Mouse (Mus musculus) liver, postnatal 0 days (tissue): ENCODE results near the gene Sbf1. TPM values are rescaled to one million over a fixed set of nuclear protein-coding genes. Genes with fewer than 3 reads are reported as not detected.

Experiments used
- ATAC-seq: fragments of 200-750 bp; cut with Nextera tagmentation; 2 replicates; pipeline ENCODE4 v1.8.0; 2017; ENCODE audit warnings: mild to moderate bottlenecking, moderate library complexity
- DNase-seq: peaks from one replicate; pipeline ENCODE4 v3.0.0-alpha.2; 2016
- H3K27ac ChIP-seq: fragments of 300-500 bp; sonication (generic); 2 replicates; pipeline ENCODE4 v1.5.1; 2014; ENCODE audit warnings: antibody characterized with exemption, moderate library complexity, mild to moderate bottlenecking, low read depth
- H3K27me3 ChIP-seq: fragments of 300-500 bp; sonication (generic); 2 replicates; pipeline ENCODE4 v1.6.1; 2014; ENCODE audit warnings: low read length, control low read depth, mixed read lengths; ENCODE audit not compliant: insufficient read depth
- H3K36me3 ChIP-seq: fragments of 300-500 bp; sonication (generic); replicated peaks from 2 replicates; pipeline ENCODE4 v1.6.1; 2014; ENCODE audit warnings: mild to moderate bottlenecking, control low read depth, low read length, moderate library complexity, mixed read lengths; ENCODE audit not compliant: insufficient read depth
- H3K4me1 ChIP-seq: fragments of 300-500 bp; sonication (generic); 2 replicates; pipeline ENCODE4 v1.6.1; 2014; ENCODE audit warnings: antibody characterized with exemption, mild to moderate bottlenecking, control low read depth; ENCODE audit not compliant: insufficient read depth
- H3K4me2 ChIP-seq: fragments of 300-500 bp; sonication (generic); 2 replicates; pipeline ENCODE4 v1.6.1; 2014; ENCODE audit warnings: low read depth, mild to moderate bottlenecking, low read length, moderate library complexity, mixed read lengths
- H3K4me3 ChIP-seq: fragments of 300-500 bp; sonication (generic); 2 replicates; pipeline ENCODE4 v1.5.1; 2014; ENCODE audit warnings: low read depth, low read length
- H3K9ac ChIP-seq: fragments of 300-500 bp; sonication (generic); replicated peaks from 2 replicates; pipeline ENCODE4 v1.6.1; 2014; ENCODE audit warnings: mild to moderate bottlenecking, moderate library complexity
- H3K9me3 ChIP-seq: fragments of 300-500 bp; sonication (generic); 2 replicates; pipeline ENCODE4 v1.6.1; 2016; ENCODE audit warnings: mild to moderate bottlenecking, control low read depth, low read length, mixed read lengths
- CTCF ChIP-seq: sonication (generic); IDR thresholded peaks from 2 replicates; pipeline ENCODE4 v1.5.1; 2016; ENCODE audit warnings: antibody characterized with exemption, low read depth
- EP300 ChIP-seq: IDR thresholded peaks from 2 replicates; pipeline ENCODE4 v1.6.1; 2016; ENCODE audit warnings: antibody characterized with exemption, low read depth, mild to moderate bottlenecking
- WGBS: fragments of 180-500 bp; shearing (Covaris S2); extraction: QIAGEN DNeasy Blood & Tissue Kit; methylation state at CpG from one replicate; pipeline ENCODE4 v1.1.7; 2014; ENCODE audit not compliant: insufficient replicate concordance; 5-methylcytosine and 5-hydroxymethylcytosine counted together
- polyA plus RNA-seq: library from polyadenylated mRNA; unstranded; fragments of >200 nt; fragmentation: Nextera tagmentation; extraction: Ambion mirVana; gene quantifications from 2 replicates; pipeline ENCODE4 v1.2.1, GENCODE M21; 2015

Sbf1 gene
- polyA plus RNA-seq, 1 experiment from 2014 or later = 17.0 TPM

DNA sequence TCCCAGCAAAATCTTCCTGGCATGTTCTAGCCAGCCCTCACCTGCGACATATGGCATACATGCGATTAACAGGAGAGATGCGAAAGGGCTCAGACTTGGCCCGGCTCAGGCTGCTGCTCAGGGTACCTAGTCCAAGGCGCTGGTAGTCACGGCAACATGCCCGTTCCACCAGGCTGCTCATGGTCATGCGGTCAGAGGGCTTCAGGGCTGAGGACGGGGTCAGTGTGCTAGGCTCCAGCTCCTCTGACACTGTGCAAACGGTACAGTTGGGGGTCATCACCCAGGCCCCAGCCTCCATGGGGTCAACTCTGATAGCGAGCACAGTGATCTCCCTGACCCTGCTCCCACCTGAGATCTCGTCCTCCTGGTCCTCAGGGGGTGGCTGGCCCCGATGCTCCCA lies 14.9 kb downstream of the Sbf1 start:
- TF ChIP-seq CTCF (no peak), EP300 (no peak)
- H3K9me3 ChIP-seq = no peaks in the 10 kb centered on the region
- no peak overlapping the region for H3K9ac ChIP-seq
- ATAC-seq = no peak
- H3K36me3 ChIP-seq = peaks cover 66% of the 10 kb centered on the region
- H3K4me1 ChIP-seq = no peaks in the 10 kb centered on the region
- WGBS = 80% methylated on average over 13 of the region's 13 CpGs
- H3K4me2 ChIP-seq = no peak overlapping the region
- no peak for DNase-seq
- H3K4me3 ChIP-seq = no peak overlapping the region
- no peak overlapping the region for H3K27ac ChIP-seq
- H3K27me3 ChIP-seq = no peaks in the 10 kb centered on the region

GRCm38 (mm10) chr15:89297695-89298094 lies 17.4 kb downstream of the Sbf1 start:
- ATAC-seq = no peak
- Histone ChIP-seq H3K4me3 (no peak overlapping the region), H3K27ac (no peak overlapping the region), H3K27me3 (no peaks in the 10 kb centered on the region), H3K4me1 (no peaks in the 10 kb centered on the region), H3K36me3 (peaks cover 67% of the 10 kb centered on the region), H3K9me3 (no peaks in the 10 kb centered on the region), H3K9ac (no peak overlapping the region), H3K4me2 (no peak overlapping the region)
- DNase-seq = no peak
- TF ChIP-seq CTCF = no peak
- TF ChIP-seq EP300 = no peak
- WGBS = 97% methylated on average over 2 of the region's 2 CpGs

- Histone ChIP-seq H3K27ac (no peak overlapping the region), H3K36me3 (peaks cover 63% of the 10 kb centered on the region), H3K9me3 (no peaks in the 10 kb centered on the region), H3K4me1 (no peaks in the 10 kb centered on the region), H3K9ac (no peak overlapping the region), H3K4me3 (no peak overlapping the region), H3K4me2 (no peak overlapping the region), H3K27me3 (no peaks in the 10 kb centered on the region)
- no peak for TF ChIP-seq CTCF
- TF ChIP-seq EP300 = no peak
- WGBS = 70% methylated on average over 1 of the region's 1 CpGs
- ATAC-seq (no peak), DNase-seq (no peak)
Observed at GRCm38 (mm10) chr15:89296465-89296864, 18.6 kb downstream of the Sbf1 start.

DNA sequence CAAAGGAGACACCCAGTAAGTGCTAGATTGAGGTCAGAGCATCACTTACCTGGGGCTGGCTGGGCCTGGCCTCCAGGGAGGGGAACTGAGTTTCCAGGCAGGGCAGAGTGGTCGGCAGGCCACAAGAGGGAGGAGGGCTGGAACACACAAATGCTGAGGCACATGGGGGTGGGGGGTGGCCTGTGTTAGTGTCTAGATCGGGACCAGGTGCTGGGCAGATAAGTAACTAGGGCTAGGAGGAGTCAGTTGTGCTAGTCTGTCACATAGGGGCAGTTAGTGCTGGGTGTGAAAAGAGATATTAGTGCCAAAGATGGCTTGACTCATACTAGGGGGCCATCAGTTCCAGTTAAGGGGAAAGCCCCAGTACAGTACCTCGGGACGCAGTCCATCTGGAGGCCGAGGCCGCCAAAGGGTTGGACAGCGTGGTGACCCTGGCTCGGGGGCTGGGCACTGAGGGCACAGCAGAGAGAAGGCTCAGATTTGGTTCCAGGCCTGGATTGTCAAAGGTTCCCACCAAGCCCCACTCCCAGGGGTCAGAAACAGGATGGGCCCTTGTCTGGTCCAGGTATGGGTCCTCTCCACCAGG lies 19.4 kb downstream of the Sbf1 start:
- H3K4me1 ChIP-seq = no peaks in the 10 kb centered on the region
- WGBS = 71% methylated on average over 8 of the region's 8 CpGs
- ATAC-seq = peak; percentile 29; the same call in 1 of the 2 replicates

DNA sequence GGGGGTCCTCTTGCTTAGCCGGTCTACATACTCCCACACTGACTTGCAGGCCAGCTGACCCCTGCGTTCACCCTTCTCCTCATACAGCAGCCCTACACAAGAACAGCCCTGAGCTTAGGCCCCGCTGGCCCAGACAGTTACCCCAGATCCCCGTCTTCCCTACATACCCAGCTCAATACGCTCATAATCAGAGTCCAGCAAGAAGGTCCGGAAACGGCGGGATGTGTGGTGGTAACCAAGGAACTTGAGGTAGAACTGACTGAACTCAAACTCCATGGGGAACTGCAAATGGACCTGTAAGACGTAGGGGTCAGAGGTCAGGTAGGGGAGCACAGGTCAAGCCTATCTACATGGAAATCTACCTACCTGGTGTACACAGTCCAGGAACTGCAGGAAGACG lies 21.3 kb downstream of the Sbf1 start:
- DNase-seq (no peak), ATAC-seq (no peak)
- peaks cover 56% of the 10 kb centered on the region for H3K36me3 ChIP-seq
- H3K27me3 ChIP-seq = no peaks in the 10 kb centered on the region
- H3K4me3 ChIP-seq = no peak overlapping the region
- TF ChIP-seq CTCF = no peak
- TF ChIP-seq EP300 = no peak
- no peaks in the 10 kb centered on the region for H3K9me3 ChIP-seq
- 87% methylated on average over 10 of the region's 10 CpGs for WGBS
- no peak overlapping the region for H3K27ac ChIP-seq
- no peaks in the 10 kb centered on the region for H3K4me1 ChIP-seq
- no peak overlapping the region for H3K9ac ChIP-seq
- no peak overlapping the region for H3K4me2 ChIP-seq

More for the DNA sequence above, 19.4 kb downstream of the Sbf1 start:
- Histone ChIP-seq H3K9me3 (no peaks in the 10 kb centered on the region), H3K4me3 (no peak overlapping the region), H3K36me3 (peaks cover 58% of the 10 kb centered on the region), H3K4me2 (no peak overlapping the region), H3K27ac (no peak overlapping the region), H3K27me3 (no peaks in the 10 kb centered on the region), H3K9ac (no peak overlapping the region)
- DNase-seq = no peak
- no peak for TF ChIP-seq EP300
- TF ChIP-seq CTCF = no peak

- no peak overlapping the region for H3K9ac ChIP-seq
- TF ChIP-seq CTCF (no peak), EP300 (no peak)
- peaks cover 62% of the 10 kb centered on the region for H3K36me3 ChIP-seq
- ATAC-seq (no peak), DNase-seq (no peak)
- no peak overlapping the region for H3K4me3 ChIP-seq
- H3K27ac ChIP-seq = no peak overlapping the region
- H3K27me3 ChIP-seq = no peaks in the 10 kb centered on the region
- H3K4me1 ChIP-seq = no peaks in the 10 kb centered on the region
- H3K9me3 ChIP-seq = no peaks in the 10 kb centered on the region
- no peak overlapping the region for H3K4me2 ChIP-seq
- 38% methylated on average over 2 of the region's 2 CpGs for WGBS
Observed at GRCm38 (mm10) chr15:89292795-89293194, 22.3 kb downstream of the Sbf1 start.

DNA sequence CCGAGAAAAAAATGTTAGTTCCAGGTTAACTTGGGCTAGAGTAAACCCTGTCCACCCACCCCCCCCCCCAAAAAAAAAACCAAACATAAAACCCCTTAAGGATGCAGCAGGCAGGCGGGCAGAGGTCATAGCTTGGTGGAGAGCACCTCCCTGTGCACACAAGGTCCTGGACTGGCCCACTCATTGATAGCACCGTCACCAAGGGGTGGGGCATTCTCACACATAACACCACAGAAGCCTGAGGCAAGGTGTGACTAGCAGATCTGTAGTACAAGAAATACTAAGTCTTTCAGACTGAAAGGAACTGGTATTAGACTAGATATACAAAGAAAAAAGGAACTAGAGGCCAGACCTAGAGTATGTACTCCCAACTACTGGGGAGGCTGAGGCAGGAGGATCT lies 23.6 kb downstream of the Sbf1 start:
- Histone ChIP-seq H3K4me1 (no peaks in the 10 kb centered on the region), H3K36me3 (peaks cover 73% of the 10 kb centered on the region), H3K4me2 (no peak overlapping the region), H3K27ac (no peak overlapping the region), H3K4me3 (no peak overlapping the region), H3K27me3 (no peaks in the 10 kb centered on the region), H3K9ac (no peak overlapping the region), H3K9me3 (no peaks in the 10 kb centered on the region)
- no peak for TF ChIP-seq EP300
- TF ChIP-seq CTCF = no peak
- ATAC-seq (peak; percentile 80), DNase-seq (no peak)
- WGBS = 65% methylated on average over 3 of the region's 3 CpGs
